Mouse (Mus musculus) neutrophil, adult 65 days (primary cell): Measurements from ENCODE around the gene Ttc39a. TPM values are rescaled to one million over a fixed set of nuclear protein-coding genes. Genes with fewer than 3 reads are reported as not detected.

Experiments used
- total RNA-seq: library from RNA; stranded (reverse); gene quantifications from 2 replicates; pipeline ENCODE4 v1.2.4, GENCODE M21; 2023

The Ttc39a gene
- total RNA-seq, result 0.22 TPM in 1 of 2 replicates, not detected in the other

DNA sequence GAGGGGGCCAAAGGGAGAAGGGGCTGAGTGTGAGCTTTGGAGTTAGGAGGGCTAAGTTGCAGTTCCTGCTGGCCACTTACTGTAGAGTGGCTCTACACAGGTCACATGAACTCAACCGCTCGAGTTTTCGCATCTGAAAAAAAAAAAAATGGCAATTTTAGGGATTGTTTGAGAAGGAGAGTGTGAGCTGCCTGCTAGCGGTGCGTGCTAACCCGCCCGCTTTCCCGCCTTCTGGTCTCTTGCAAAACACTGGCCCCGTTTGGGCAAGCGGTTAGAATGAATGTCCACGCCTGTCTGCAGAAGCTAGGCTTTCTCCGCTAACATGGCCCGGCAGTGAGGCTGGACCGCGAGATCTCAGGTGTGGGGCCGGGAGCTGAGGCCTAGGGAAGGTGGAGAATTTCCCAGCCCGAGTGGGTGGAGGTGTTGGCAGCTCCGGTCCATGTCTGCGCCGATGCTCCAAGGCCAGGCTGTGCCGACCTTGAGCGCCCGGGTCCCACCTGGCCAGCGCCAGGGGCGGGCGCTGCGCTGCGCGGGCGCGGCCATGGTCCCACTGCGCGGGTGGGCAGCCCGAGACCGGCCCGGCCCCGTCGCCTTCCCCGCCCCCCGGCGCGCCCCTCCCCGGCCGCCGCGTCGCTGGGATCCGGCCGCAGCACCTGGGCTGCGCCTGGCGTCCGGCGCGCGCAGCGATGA, at the start of gene Ttc39a:
Gene Ttc39a, plus strand, starts transcription at position 138 of the 690 bp plus-strand sequence.

DNA sequence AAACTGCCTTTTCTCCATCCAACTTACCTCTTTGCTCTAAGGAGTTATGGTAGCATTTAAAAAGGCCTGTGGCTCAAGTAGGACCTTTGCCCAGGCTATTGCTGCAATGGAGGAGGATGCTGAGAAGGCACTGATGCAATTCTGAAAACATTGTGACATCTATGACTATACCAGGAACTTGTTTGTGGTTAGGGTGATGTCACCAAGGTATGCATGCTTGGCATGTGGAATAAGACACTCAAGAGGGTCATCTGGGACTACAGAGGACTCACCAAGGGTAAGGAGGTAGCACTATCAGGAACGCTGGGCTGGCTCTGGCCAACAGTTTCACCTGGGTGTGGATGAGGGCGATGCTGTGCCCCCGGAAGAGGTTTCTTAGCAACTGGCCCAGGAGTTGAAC, 78.2 kb downstream of the Ttc39a start, which contains the start of gene Rnf11:
Gene Rnf11, minus strand, starts transcription at position 108 of the 400 bp plus-strand sequence.

Other genes with a start within 250 kb of the Ttc39a start
- 213 and 279 TPM in 2 replicates for gene Osbpl9, start 204.4 kb upstream of the Ttc39a start, total RNA-seq
- 2.7 and 3.3 TPM in 2 replicates for gene Calr4, start 172.1 kb upstream of the Ttc39a start, total RNA-seq
- gene Eps15, start 126.4 kb upstream of the Ttc39a start, total RNA-seq, result 93.4 and 104 TPM in 2 replicates
- 80.8 and 97.3 TPM in 2 replicates for gene Rnf11, start 78.1 kb downstream of the Ttc39a start, total RNA-seq
- not detected in 2 replicates for gene 4930522H14Rik, start 124.7 kb downstream of the Ttc39a start, total RNA-seq